22 mouse cellular contexts compared by ENCODE assay signal in the genomic region with DNA sequence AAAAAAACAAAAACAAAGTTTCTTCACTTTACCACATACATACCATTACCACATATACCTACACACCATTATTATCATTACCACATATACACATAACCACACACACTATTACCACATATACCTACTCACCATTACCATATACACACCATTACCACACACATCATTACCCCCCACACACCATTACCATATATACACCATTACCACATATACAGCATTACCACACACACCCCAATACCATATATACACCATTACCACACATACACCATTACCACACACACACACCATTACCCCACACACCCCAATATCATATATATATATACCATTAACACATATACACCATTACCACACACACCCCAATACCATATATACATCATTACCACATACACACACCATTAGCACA. TPM values are rescaled to one million over a fixed set of nuclear protein-coding genes. Genes with fewer than 3 reads are reported as not detected.
A peak's percentile ranks its signal among the peaks of the same experiment; 100 is the strongest.
DNase-seq lines count a peak whose midpoint lies in the region; ATAC-seq lines count a peak whose summit lies in the region.
"Had no signal": no experiment of that assay in that cellular context is flagged by ENCODE, and none has a peak within 500 bp of the region (broad histone marks: within the 10 kb centered on the region; RNA-seq: fewer than 3 reads in every experiment).

No protein-coding gene starts in this region.

- no peak overlapping the region for H3K4me2 ChIP-seq in hindbrain, embryonic 15.5 days
- no peak overlapping the region for H3K4me2 ChIP-seq in hindbrain, embryonic 13.5 days
- H3K4me2 ChIP-seq in liver, embryonic 12.5 days, result no peak overlapping the region
- no peak overlapping the region for H3K4me2 ChIP-seq in embryonic facial prominence, embryonic 12.5 days (replicated peaks)
- no peak overlapping the region for H3K4me2 ChIP-seq in limb, embryonic 13.5 days (replicated peaks)
- H3K4me2 ChIP-seq: heart, embryonic 15.5 days; lung, embryonic 15.5 days had no signal

- H3K27me3 ChIP-seq in hindbrain, embryonic 15.5 days, result no peaks in the 10 kb centered on the region
- H3K27me3 ChIP-seq in hindbrain, embryonic 13.5 days, result no peaks in the 10 kb centered on the region
- H3K27me3 ChIP-seq in liver, embryonic 12.5 days (replicated peaks), result no peaks in the 10 kb centered on the region
- H3K27me3 ChIP-seq in embryonic facial prominence, embryonic 12.5 days, result no peaks in the 10 kb centered on the region
- H3K27me3 ChIP-seq in limb, embryonic 13.5 days, result no peaks in the 10 kb centered on the region
- H3K27me3 ChIP-seq: heart, embryonic 15.5 days; lung, embryonic 15.5 days had no signal

- H3K4me1 ChIP-seq in hindbrain, embryonic 15.5 days (replicated peaks), result no peaks in the 10 kb centered on the region
- no peaks in the 10 kb centered on the region for H3K4me1 ChIP-seq in hindbrain, embryonic 13.5 days (replicated peaks)
- no peaks in the 10 kb centered on the region for H3K4me1 ChIP-seq in liver, embryonic 12.5 days
- no peaks in the 10 kb centered on the region for H3K4me1 ChIP-seq in embryonic facial prominence, embryonic 12.5 days
- H3K4me1 ChIP-seq in limb, embryonic 13.5 days, result no peaks in the 10 kb centered on the region
- H3K4me1 ChIP-seq: lung, embryonic 15.5 days; midbrain, embryonic 10.5 days had no signal

- peaks cover 51% of the 10 kb centered on the region for H3K36me3 ChIP-seq in hindbrain, embryonic 15.5 days
- H3K36me3 ChIP-seq in hindbrain, embryonic 13.5 days, result peaks cover 82% of the 10 kb centered on the region
- peaks cover 84% of the 10 kb centered on the region for H3K36me3 ChIP-seq in liver, embryonic 12.5 days
- peaks cover 61% of the 10 kb centered on the region for H3K36me3 ChIP-seq in embryonic facial prominence, embryonic 12.5 days
- H3K36me3 ChIP-seq in limb, embryonic 13.5 days, result peaks cover 81% of the 10 kb centered on the region

- H3K9ac ChIP-seq in hindbrain, embryonic 15.5 days, result no peak overlapping the region
- no peak overlapping the region for H3K9ac ChIP-seq in hindbrain, embryonic 13.5 days
- no peak overlapping the region for H3K9ac ChIP-seq in liver, embryonic 12.5 days
- 0 out of 2 replicates have a peak overlapping the region, but pooled peaks have one; percentile 3 for H3K9ac ChIP-seq in embryonic facial prominence, embryonic 12.5 days
- no peak overlapping the region for H3K9ac ChIP-seq in limb, embryonic 13.5 days
- H3K9ac ChIP-seq: heart, embryonic 15.5 days; liver, embryonic 14.5 days; lung, embryonic 15.5 days had no signal

- no peaks in the 10 kb centered on the region for H3K9me3 ChIP-seq in hindbrain, embryonic 15.5 days
- H3K9me3 ChIP-seq in hindbrain, embryonic 13.5 days, result no peaks in the 10 kb centered on the region
- H3K9me3 ChIP-seq in liver, embryonic 12.5 days (replicated peaks), result no peaks in the 10 kb centered on the region
- H3K9me3 ChIP-seq in embryonic facial prominence, embryonic 12.5 days, result no peaks in the 10 kb centered on the region
- H3K9me3 ChIP-seq in limb, embryonic 13.5 days, result no peaks in the 10 kb centered on the region
- H3K9me3 ChIP-seq: heart, embryonic 15.5 days; lung, embryonic 15.5 days; midbrain, embryonic 10.5 days had no signal

- H3K27ac ChIP-seq in hindbrain, embryonic 15.5 days (replicated peaks), result no peak overlapping the region
- no peak overlapping the region for H3K27ac ChIP-seq in hindbrain, embryonic 13.5 days
- H3K27ac ChIP-seq in liver, embryonic 12.5 days, result no peak overlapping the region
- H3K27ac ChIP-seq in embryonic facial prominence, embryonic 12.5 days, result no peak overlapping the region
- no peak overlapping the region for H3K27ac ChIP-seq in limb, embryonic 13.5 days
- H3K27ac ChIP-seq: heart, embryonic 15.5 days; liver, embryonic 14.5 days; lung, embryonic 15.5 days; midbrain, embryonic 10.5 days had no signal

- no peak overlapping the region for H3K4me3 ChIP-seq in hindbrain, embryonic 15.5 days
- H3K4me3 ChIP-seq in hindbrain, embryonic 13.5 days, result no peak overlapping the region
- no peak overlapping the region for H3K4me3 ChIP-seq in liver, embryonic 12.5 days
- no peak overlapping the region for H3K4me3 ChIP-seq in embryonic facial prominence, embryonic 12.5 days
- no peak overlapping the region for H3K4me3 ChIP-seq in limb, embryonic 13.5 days
- H3K4me3 ChIP-seq: erythroblast, embryonic 14.5 days; heart, embryonic 15.5 days; lung, embryonic 15.5 days; midbrain, embryonic 10.5 days had no signal

- no peak for DNase-seq in liver
- DNase-seq: adrenal gland, postnatal 14 days; cerebellum, adult 8-10 months; heart, postnatal 36 days; kidney, adult 11 months; kidney, postnatal 10 days; left cerebral cortex, postnatal 4 days; lung, postnatal 4 days; retina, postnatal 1 day; right cerebral cortex, postnatal 25 days; spleen, adult 18-20 months had no signal

- ATAC-seq in hindbrain, embryonic 15.5 days (ENCODE audit: low FRiP score, low read depth), result peak; percentile 23; the same call in 1 of the 2 replicates
- ATAC-seq in hindbrain, embryonic 13.5 days (ENCODE audit: low FRiP score), result no peak
- ATAC-seq in liver, embryonic 12.5 days, result peak; percentile 21; the same call in 1 of the 2 replicates
- ATAC-seq in embryonic facial prominence, embryonic 12.5 days (ENCODE audit: insufficient number of reproducible peaks, insufficient read depth, low FRiP score, low TSS enrichment), result no peak; the same call in 1 of the 2 replicates
- peak; percentile 18; the same call in 1 of the 2 replicates for ATAC-seq in limb, embryonic 13.5 days (ENCODE audit: low FRiP score, low read depth)
- ATAC-seq in CD4-positive, CD25-positive, alpha-beta regulatory T cell, adult 4 months, result no peak

RNA-seq across cellular contexts. Expression of gene Pex5, which starts 7.7 kb away (rescaled TPM):
- polyA plus RNA-seq in hindbrain, embryonic 15.5 days (2015; fragmentation: Nextera tagmentation; extraction: Ambion mirVana), result 63.5 and 69.6 TPM in 2 replicates
- 70.5 TPM in 2 replicates for polyA plus RNA-seq in hindbrain, embryonic 13.5 days (2015; fragmentation: Nextera tagmentation; extraction: Ambion mirVana)
- polyA plus RNA-seq in liver, embryonic 12.5 days (2016; fragmentation: Nextera tagmentation; extraction: Ambion mirVana), result 26.3 and 26.5 TPM in 2 replicates
- polyA plus RNA-seq in embryonic facial prominence, embryonic 12.5 days (2016; fragmentation: Nextera tagmentation; extraction: Ambion mirVana), result 59.1 and 64.5 TPM in 2 replicates
- 50.4 and 54.5 TPM in 2 replicates for polyA plus RNA-seq in limb, embryonic 13.5 days (2015; fragmentation: Nextera tagmentation; extraction: Ambion mirVana)
- polyA plus RNA-seq in CD4-positive, CD25-positive, alpha-beta regulatory T cell, adult 4 months (2017; shearing (Covaris generic)), result 10 to 100 TPM in 1 of 2 experiments, 1 to 10 TPM in 1; 8.4 to 15.3 TPM

RNA-seq across cellular contexts. Expression of gene Clstn3, which starts 57.4 kb away (rescaled TPM):
- polyA plus RNA-seq in hindbrain, embryonic 15.5 days (2015; fragmentation: Nextera tagmentation; extraction: Ambion mirVana), result 138 and 148 TPM in 2 replicates
- polyA plus RNA-seq in hindbrain, embryonic 13.5 days (2015; fragmentation: Nextera tagmentation; extraction: Ambion mirVana), result 73.7 and 80.0 TPM in 2 replicates
- polyA plus RNA-seq in liver, embryonic 12.5 days (2016; fragmentation: Nextera tagmentation; extraction: Ambion mirVana), result 4.1 and 5.0 TPM in 2 replicates
- 13.1 and 13.8 TPM in 2 replicates for polyA plus RNA-seq in embryonic facial prominence, embryonic 12.5 days (2016; fragmentation: Nextera tagmentation; extraction: Ambion mirVana)
- 12.8 and 12.9 TPM in 2 replicates for polyA plus RNA-seq in limb, embryonic 13.5 days (2015; fragmentation: Nextera tagmentation; extraction: Ambion mirVana)
- under 1 TPM in 1 of 2 experiments, not detected in 1; 0.13 TPM for polyA plus RNA-seq in CD4-positive, CD25-positive, alpha-beta regulatory T cell, adult 4 months (2017; shearing (Covaris generic))

Comparison
In these comparisons a context has a peak if more than half of its experiments do, and no peak if none do; other contexts are left out.
1. ATAC-seq: peak in hindbrain, embryonic 15.5 days (single experiment), liver, embryonic 12.5 days (single experiment) and limb, embryonic 13.5 days (single experiment); none in hindbrain, embryonic 13.5 days (single experiment), embryonic facial prominence, embryonic 12.5 days (single experiment) and CD4-positive, CD25-positive, alpha-beta regulatory T cell, adult 4 months (single experiment).